Mouse (Mus musculus) neural tube, embryonic 14.5 days (tissue): ENCODE measurements around the gene Gpbar1. TPM values are rescaled to one million over a fixed set of nuclear protein-coding genes. Genes with fewer than 3 reads are reported as not detected.

ENCODE experiments used
- ATAC-seq: fragments of 200-750 bp; cut with Nextera tagmentation; 2 replicates; pipeline ENCODE4 v1.8.0; 2017; ENCODE audit warnings: low read depth, mild to moderate bottlenecking, moderate TSS enrichment, moderate library complexity
- H3K27ac ChIP-seq: fragments of 300-500 bp; sonication (generic); 2 replicates; pipeline ENCODE4 v1.5.1; 2014; ENCODE audit warnings: low read depth, mild to moderate bottlenecking, control low read depth, low read length, moderate library complexity, mixed read lengths
- H3K27me3 ChIP-seq: fragments of 300-500 bp; sonication (generic); 2 replicates; pipeline ENCODE4 v1.6.1; 2014; ENCODE audit warnings: low read length; ENCODE audit not compliant: control insufficient read depth, insufficient read depth
- H3K36me3 ChIP-seq: fragments of 300-500 bp; sonication (generic); 2 replicates; pipeline ENCODE4 v1.6.1; 2014; ENCODE audit warnings: low read length, mixed read lengths; ENCODE audit not compliant: control insufficient read depth, insufficient read depth
- H3K4me1 ChIP-seq: fragments of 300-500 bp; sonication (generic); 2 replicates; pipeline ENCODE4 v1.6.1; 2014; ENCODE audit warnings: low read length; ENCODE audit not compliant: control insufficient read depth, insufficient read depth
- H3K4me2 ChIP-seq: fragments of 300-500 bp; sonication (generic); 2 replicates; pipeline ENCODE4 v1.6.1; 2014; ENCODE audit warnings: mild to moderate bottlenecking, low read depth, low read length, control low read depth
- H3K4me3 ChIP-seq: fragments of 300-500 bp; sonication (generic); 2 replicates; pipeline ENCODE4 v1.5.1; 2014; ENCODE audit warnings: low read depth, low read length, control low read depth, mixed read lengths
- H3K9ac ChIP-seq: fragments of 300-500 bp; sonication (generic); replicated peaks from 2 replicates; pipeline ENCODE4 v1.6.1; 2014; ENCODE audit warnings: low read depth, mild to moderate bottlenecking, control low read depth, low read length, mixed read lengths
- H3K9me3 ChIP-seq: fragments of 300-500 bp; sonication (generic); 2 replicates; pipeline ENCODE4 v1.6.1; 2016; ENCODE audit warnings: low read length; ENCODE audit not compliant: control insufficient read depth
- WGBS: fragments of 180-500 bp; shearing (Covaris S2); extraction: QIAGEN DNeasy Blood & Tissue Kit; methylation state at CpG from one replicate; pipeline ENCODE4 v1.1.7; 2014; 5-methylcytosine and 5-hydroxymethylcytosine counted together
- polyA plus RNA-seq: library from polyadenylated mRNA; unstranded; fragments of >200 nt; fragmentation: Nextera tagmentation; extraction: Ambion mirVana; gene quantifications from 2 replicates; pipeline ENCODE4 v1.2.1, GENCODE M21; 2014

Gene Gpbar1
- polyA plus RNA-seq, 1 experiment from 2014 or later, result not detected

DNA sequence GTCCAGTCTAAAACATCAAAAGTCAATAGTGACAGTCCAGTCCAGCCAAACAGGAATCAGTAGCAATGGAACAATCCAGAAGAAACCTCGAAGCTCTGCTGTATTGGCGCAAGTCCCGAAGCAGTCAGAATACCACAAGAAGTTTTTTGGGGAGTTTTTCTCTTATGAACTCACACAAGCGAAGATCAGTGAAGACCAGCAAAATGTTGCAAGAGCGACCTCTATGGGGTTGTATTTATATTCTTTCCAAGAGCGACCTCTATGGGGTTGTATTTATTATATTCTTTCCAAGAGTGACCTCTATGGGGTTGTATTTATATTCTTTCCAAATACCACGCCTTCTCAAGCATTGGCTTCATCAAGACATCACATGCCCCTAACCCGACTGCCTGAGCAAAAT is 9.6 kb upstream of the Gpbar1 start:
- Histone ChIP-seq H3K4me3 (no peak overlapping the region), H3K9ac (no peak overlapping the region), H3K9me3 (no peaks in the 10 kb centered on the region), H3K4me1 (no peaks in the 10 kb centered on the region), H3K27ac (no peak overlapping the region), H3K4me2 (no peak overlapping the region), H3K36me3 (peaks cover 36% of the 10 kb centered on the region), H3K27me3 (no peaks in the 10 kb centered on the region)
- WGBS, result 90% methylated on average over 8 of the region's 8 CpGs
- no peak for ATAC-seq

GRCm38 (mm10) chr1:74271659-74272058 is 6.7 kb upstream of the Gpbar1 start:
- Histone ChIP-seq H3K9ac (no peak overlapping the region), H3K4me2 (no peak overlapping the region), H3K27ac (no peak overlapping the region), H3K36me3 (peaks cover 14% of the 10 kb centered on the region), H3K9me3 (no peaks in the 10 kb centered on the region), H3K4me3 (no peak overlapping the region), H3K4me1 (no peaks in the 10 kb centered on the region), H3K27me3 (no peaks in the 10 kb centered on the region)
- no peak for ATAC-seq
- 81% methylated on average over 4 of the region's 4 CpGs for WGBS

DNA sequence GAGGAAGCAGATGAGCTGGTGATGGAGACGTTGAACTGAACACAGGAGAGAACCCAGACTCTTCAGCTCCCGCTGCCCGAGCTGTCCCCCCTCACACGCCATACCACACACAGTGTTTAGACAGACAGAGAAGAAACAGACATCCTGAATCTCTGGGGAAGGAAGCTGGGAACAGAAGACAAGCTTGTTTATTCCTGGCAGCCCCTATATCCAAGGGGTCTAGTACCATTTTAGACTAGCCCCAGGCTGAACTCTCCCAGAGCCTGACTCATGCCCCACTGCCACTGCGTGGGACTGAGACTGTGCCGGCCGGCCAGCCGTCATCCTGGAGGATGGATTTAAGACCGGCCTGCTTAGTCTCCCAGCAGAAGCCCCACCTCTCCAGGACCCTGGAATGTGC is 3.3 kb upstream of the Gpbar1 start:
- ATAC-seq, result no peak
- 50% methylated on average over 9 of the region's 9 CpGs for WGBS
- no peaks in the 10 kb centered on the region for H3K9me3 ChIP-seq
- H3K9ac ChIP-seq, result no peak overlapping the region
- H3K27ac ChIP-seq, result no peak overlapping the region
- no peaks in the 10 kb centered on the region for H3K27me3 ChIP-seq
- H3K4me3 ChIP-seq, result no peak overlapping the region
- no peak overlapping the region for H3K4me2 ChIP-seq
- H3K36me3 ChIP-seq, result peaks cover 9% of the 10 kb centered on the region; the same call in 1 of the 2 replicates
- no peaks in the 10 kb centered on the region for H3K4me1 ChIP-seq

DNA sequence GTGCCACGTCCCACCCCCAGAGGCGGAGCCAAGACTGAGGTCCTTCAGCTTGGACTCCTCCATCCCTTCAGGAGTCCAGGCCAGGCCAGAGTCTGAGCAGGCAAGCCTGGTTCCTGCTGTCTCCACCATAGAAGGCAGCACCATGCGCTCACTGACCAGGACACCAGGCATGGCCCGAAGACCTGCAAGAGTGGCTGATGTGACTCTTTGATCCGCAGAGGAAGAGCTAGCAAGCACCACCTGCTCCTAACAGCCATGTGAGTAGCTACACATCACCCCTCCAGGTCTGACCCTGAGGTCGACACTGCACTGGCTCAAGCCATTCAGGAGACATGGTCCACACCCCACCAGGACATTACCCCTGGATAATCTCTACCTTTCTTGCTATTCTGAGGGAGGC is 1.3 kb upstream of the Gpbar1 start:
- ATAC-seq, result no peak

GRCm38 (mm10) chr1:74277883-74278537 is 340 bp upstream of the Gpbar1 start:
- Histone ChIP-seq H3K4me3 (no peak overlapping the region), H3K4me1 (no peaks in the 10 kb centered on the region), H3K27me3 (no peaks in the 10 kb centered on the region), H3K36me3 (peaks cover 32% of the 10 kb centered on the region), H3K9me3 (no peaks in the 10 kb centered on the region), H3K27ac (no peak overlapping the region), H3K4me2 (no peak overlapping the region), H3K9ac (no peak overlapping the region)
- ATAC-seq, result no peak
- 56% methylated on average over 8 of the region's 8 CpGs for WGBS

More for the DNA sequence above, 1.3 kb upstream of the Gpbar1 start:
- Histone ChIP-seq H3K9me3 (no peaks in the 10 kb centered on the region), H3K9ac (no peak overlapping the region), H3K36me3 (peaks cover 28% of the 10 kb centered on the region), H3K4me2 (no peak overlapping the region), H3K27ac (no peak overlapping the region), H3K27me3 (no peaks in the 10 kb centered on the region), H3K4me1 (no peaks in the 10 kb centered on the region), H3K4me3 (no peak overlapping the region)
- WGBS, result 69% methylated on average over 6 of the region's 6 CpGs

GRCm38 (mm10) chr1:74278988-74279387 is 638 bp downstream of the Gpbar1 start:
- peaks cover 32% of the 10 kb centered on the region for H3K36me3 ChIP-seq
- 89% methylated on average over 11 of the region's 11 CpGs for WGBS
- no peak overlapping the region for H3K9ac ChIP-seq
- H3K9me3 ChIP-seq, result no peaks in the 10 kb centered on the region
- no peak for ATAC-seq
- H3K4me2 ChIP-seq, result no peak overlapping the region
- no peaks in the 10 kb centered on the region for H3K27me3 ChIP-seq
- no peak overlapping the region for H3K27ac ChIP-seq
- H3K4me3 ChIP-seq, result no peak overlapping the region
- peaks cover 4% of the 10 kb centered on the region; the same call in 1 of the 2 replicates for H3K4me1 ChIP-seq

GRCm38 (mm10) chr1:74280591-74281325 is 2.4 kb downstream of the Gpbar1 start:
- 95% methylated on average over 14 of the region's 14 CpGs for WGBS
- ATAC-seq, result no peak

GRCm38 (mm10) chr1:74281372-74281771 is 3.0 kb downstream of the Gpbar1 start:
- Histone ChIP-seq H3K27ac (no peak overlapping the region), H3K9ac (no peak overlapping the region), H3K4me2 (no peak overlapping the region), H3K9me3 (no peaks in the 10 kb centered on the region), H3K4me3 (no peak overlapping the region), H3K27me3 (no peaks in the 10 kb centered on the region), H3K4me1 (peaks cover 10% of the 10 kb centered on the region), H3K36me3 (peaks cover 32% of the 10 kb centered on the region)
- WGBS, result 100% methylated on average over 2 of the region's 2 CpGs
- no peak for ATAC-seq

More at GRCm38 (mm10) chr1:74280591-74281325, 2.4 kb downstream of the Gpbar1 start:
- no peak overlapping the region for H3K4me3 ChIP-seq
- H3K9ac ChIP-seq, result no peak overlapping the region
- no peak overlapping the region for H3K27ac ChIP-seq
- peaks cover 32% of the 10 kb centered on the region for H3K36me3 ChIP-seq
- H3K4me2 ChIP-seq, result no peak overlapping the region
- H3K27me3 ChIP-seq, result no peaks in the 10 kb centered on the region
- H3K4me1 ChIP-seq, result peaks cover 8% of the 10 kb centered on the region
- H3K9me3 ChIP-seq, result no peaks in the 10 kb centered on the region

- no peak overlapping the region for H3K9ac ChIP-seq
- no peak overlapping the region for H3K27ac ChIP-seq
- no peak overlapping the region for H3K4me3 ChIP-seq
- no peaks in the 10 kb centered on the region for H3K9me3 ChIP-seq
- no peaks in the 10 kb centered on the region for H3K27me3 ChIP-seq
- 96% methylated on average over 8 of the region's 8 CpGs for WGBS
- no peak overlapping the region for H3K4me2 ChIP-seq
- ATAC-seq, result no peak
- H3K4me1 ChIP-seq, result peaks cover 10% of the 10 kb centered on the region
- H3K36me3 ChIP-seq, result peaks cover 32% of the 10 kb centered on the region
Measured at GRCm38 (mm10) chr1:74281886-74282285, 3.5 kb downstream of the Gpbar1 start.
